Mouse (Mus musculus) stomach, embryonic 14.5 days (tissue): ENCODE results near the gene Iqca. TPM values are rescaled to one million over a fixed set of nuclear protein-coding genes. Genes with fewer than 3 reads are reported as not detected.

Source experiments
- ATAC-seq: fragments of 200-750 bp; cut with Nextera tagmentation; 2 replicates; pipeline ENCODE4 v1.8.0; 2017; ENCODE audit warnings: low read depth, moderate TSS enrichment; ENCODE audit not compliant: insufficient number of reproducible peaks, insufficient read depth, low FRiP score
- H3K27ac ChIP-seq: fragments of 300-500 bp; sonication (generic); 2 replicates; pipeline ENCODE4 v1.5.1; 2014; ENCODE audit warnings: mild to moderate bottlenecking, low read length, moderate library complexity, mixed read lengths
- H3K27me3 ChIP-seq: fragments of 300-500 bp; sonication (generic); 2 replicates; pipeline ENCODE4 v1.6.1; 2014; ENCODE audit warnings: low read length, control low read depth, mixed read lengths; ENCODE audit not compliant: control insufficient read depth, insufficient read depth
- H3K36me3 ChIP-seq: fragments of 300-500 bp; sonication (generic); 2 replicates; pipeline ENCODE4 v1.6.1; 2014; ENCODE audit warnings: mild to moderate bottlenecking, control low read depth, low read length, moderate library complexity, mixed read lengths; ENCODE audit not compliant: control insufficient read depth, insufficient read depth
- H3K4me1 ChIP-seq: fragments of 300-500 bp; sonication (generic); 2 replicates; pipeline ENCODE4 v1.6.1; 2014; ENCODE audit warnings: low read length, control low read depth, mixed read lengths; ENCODE audit not compliant: control insufficient read depth, insufficient read depth
- H3K4me2 ChIP-seq: fragments of 300-500 bp; sonication (generic); replicated peaks from 2 replicates; pipeline ENCODE4 v1.6.1; 2014; ENCODE audit warnings: low read depth, low read length, control low read depth
- H3K4me3 ChIP-seq: fragments of 300-500 bp; sonication (generic); 2 replicates; pipeline ENCODE4 v1.5.1; 2014; ENCODE audit warnings: low read depth, low read length, control low read depth
- H3K9ac ChIP-seq: fragments of 300-500 bp; sonication (generic); replicated peaks from 2 replicates; pipeline ENCODE4 v1.6.1; 2014; ENCODE audit warnings: low read depth, mild to moderate bottlenecking, control low read depth, low read length, moderate library complexity, mixed read lengths
- H3K9me3 ChIP-seq: fragments of 300-500 bp; sonication (generic); 2 replicates; pipeline ENCODE4 v1.6.1; 2016; ENCODE audit warnings: low read depth, low read length, control low read depth; ENCODE audit not compliant: control insufficient read depth
- WGBS: fragments of 180-500 bp; shearing (Covaris S2); extraction: QIAGEN DNeasy Blood & Tissue Kit; methylation state at CpG from one replicate; pipeline ENCODE4 v1.1.7; 2014; 5-methylcytosine and 5-hydroxymethylcytosine counted together
- polyA plus RNA-seq: library from polyadenylated mRNA; unstranded; fragments of >200 nt; fragmentation: Nextera tagmentation; extraction: Ambion mirVana; gene quantifications from 2 replicates; pipeline ENCODE4 v1.2.1, GENCODE M21; 2014

Gene Iqca
- polyA plus RNA-seq, 1 experiment from 2014 or later: not detected

GRCm38 (mm10) chr1:90020336-90020735 is 132.9 kb downstream of the Iqca start:
- Histone ChIP-seq H3K36me3 (no peaks in the 10 kb centered on the region), H3K27ac (no peak overlapping the region), H3K9me3 (no peaks in the 10 kb centered on the region), H3K4me3 (no peak overlapping the region), H3K27me3 (0 out of 2 replicates have a peak, but pooled peaks cover 3% of the 10 kb centered on the region), H3K4me2 (no peak overlapping the region), H3K9ac (no peak overlapping the region), H3K4me1 (no peaks in the 10 kb centered on the region)
- no peak for ATAC-seq
- WGBS: 88% methylated on average over 5 of the region's 5 CpGs

GRCm38 (mm10) chr1:90018071-90018470 is 135.1 kb downstream of the Iqca start:
- Histone ChIP-seq H3K9me3 (no peaks in the 10 kb centered on the region), H3K4me2 (no peak overlapping the region), H3K36me3 (no peaks in the 10 kb centered on the region), H3K9ac (no peak overlapping the region), H3K4me3 (no peak overlapping the region), H3K27me3 (no peaks in the 10 kb centered on the region), H3K27ac (no peak overlapping the region), H3K4me1 (no peaks in the 10 kb centered on the region)
- ATAC-seq: no peak
- WGBS: 79% methylated on average over 6 of the region's 6 CpGs

- Histone ChIP-seq H3K4me3 (no peak within 1 kb of the TSS), H3K36me3 (no peaks in the 10 kb centered on the region), H3K9me3 (no peaks in the 10 kb centered on the region), H3K9ac (no peak within 1 kb of the TSS), H3K27ac (no peak within 1 kb of the TSS), H3K27me3 (no peaks in the 10 kb centered on the region), H3K4me2 (no peak within 1 kb of the TSS), H3K4me1 (no peaks in the 10 kb centered on the region)
- ATAC-seq: no peak
- WGBS: 76% methylated on average over 5 of the region's 5 CpGs
Observed at GRCm38 (mm10) chr1:90014446-90014845, 138.8 kb downstream of the Iqca start, which contains the start of gene Asb18. Gene Asb18, minus strand, starts transcription at chr1:90014666.

- no peaks in the 10 kb centered on the region for H3K27me3 ChIP-seq
- H3K27ac ChIP-seq: no peak overlapping the region
- H3K36me3 ChIP-seq: no peaks in the 10 kb centered on the region
- no peaks in the 10 kb centered on the region for H3K4me1 ChIP-seq
- no peaks in the 10 kb centered on the region for H3K9me3 ChIP-seq
- ATAC-seq: no peak
- 79% methylated on average over 5 of the region's 5 CpGs for WGBS
- no peak overlapping the region for H3K4me2 ChIP-seq
- H3K4me3 ChIP-seq: no peak overlapping the region
- H3K9ac ChIP-seq: no peak overlapping the region
Observed at GRCm38 (mm10) chr1:90013273-90013672, 139.9 kb downstream of the Iqca start.

- ATAC-seq: no peak
- H3K9me3 ChIP-seq: no peaks in the 10 kb centered on the region
- no peak overlapping the region for H3K4me2 ChIP-seq
- no peaks in the 10 kb centered on the region for H3K4me1 ChIP-seq
- 71% methylated on average over 7 of the region's 7 CpGs for WGBS
- H3K27me3 ChIP-seq: no peaks in the 10 kb centered on the region
- H3K36me3 ChIP-seq: no peaks in the 10 kb centered on the region
- H3K9ac ChIP-seq: no peak overlapping the region
- no peak overlapping the region for H3K27ac ChIP-seq
- H3K4me3 ChIP-seq: no peak overlapping the region
Observed at GRCm38 (mm10) chr1:90012850-90013249, 140.4 kb downstream of the Iqca start.

- no peaks in the 10 kb centered on the region for H3K27me3 ChIP-seq
- H3K9me3 ChIP-seq: no peaks in the 10 kb centered on the region
- no peaks in the 10 kb centered on the region for H3K4me1 ChIP-seq
- no peak for ATAC-seq
- no peak overlapping the region for H3K4me2 ChIP-seq
- H3K36me3 ChIP-seq: no peaks in the 10 kb centered on the region
- no peak overlapping the region for H3K4me3 ChIP-seq
- no peak overlapping the region for H3K27ac ChIP-seq
- 77% methylated on average over 3 of the region's 3 CpGs for WGBS
- no peak overlapping the region for H3K9ac ChIP-seq
Observed at GRCm38 (mm10) chr1:90012168-90012567, 141.0 kb downstream of the Iqca start.

- H3K27ac ChIP-seq: no peak overlapping the region
- H3K4me3 ChIP-seq: no peak overlapping the region
- ATAC-seq: no peak
- no peak overlapping the region for H3K4me2 ChIP-seq
- H3K4me1 ChIP-seq: no peaks in the 10 kb centered on the region
- H3K9ac ChIP-seq: no peak overlapping the region
- H3K36me3 ChIP-seq: no peaks in the 10 kb centered on the region
- 93% methylated on average over 1 of the region's 1 CpGs for WGBS
- no peaks in the 10 kb centered on the region for H3K27me3 ChIP-seq
- H3K9me3 ChIP-seq: no peaks in the 10 kb centered on the region
Observed at GRCm38 (mm10) chr1:90010077-90010476, 143.1 kb downstream of the Iqca start.

- no peaks in the 10 kb centered on the region for H3K4me1 ChIP-seq
- no peak for ATAC-seq
- no peak overlapping the region for H3K4me3 ChIP-seq
- H3K36me3 ChIP-seq: no peaks in the 10 kb centered on the region
- H3K27ac ChIP-seq: no peak overlapping the region
- WGBS: 76% methylated on average over 3 of the region's 3 CpGs
- H3K27me3 ChIP-seq: no peaks in the 10 kb centered on the region
- H3K9me3 ChIP-seq: no peaks in the 10 kb centered on the region
- H3K9ac ChIP-seq: no peak overlapping the region
- no peak overlapping the region for H3K4me2 ChIP-seq
Observed at GRCm38 (mm10) chr1:90009188-90009587, 144.0 kb downstream of the Iqca start.

- 72% methylated on average over 14 of the region's 14 CpGs for WGBS
- no peaks in the 10 kb centered on the region for H3K9me3 ChIP-seq
- H3K4me3 ChIP-seq: no peak overlapping the region
- ATAC-seq: no peak
- H3K36me3 ChIP-seq: no peaks in the 10 kb centered on the region
- H3K27me3 ChIP-seq: no peaks in the 10 kb centered on the region
- no peak overlapping the region for H3K27ac ChIP-seq
- no peak overlapping the region for H3K9ac ChIP-seq
- no peak overlapping the region for H3K4me2 ChIP-seq
- H3K4me1 ChIP-seq: no peaks in the 10 kb centered on the region
Observed at GRCm38 (mm10) chr1:90006666-90007065, 146.5 kb downstream of the Iqca start.
